Mouse (Mus musculus) ES-Bruce4 (cell line): Measurements from ENCODE around the gene Slc31a1. TPM values are rescaled to one million over a fixed set of nuclear protein-coding genes. Genes with fewer than 3 reads are reported as not detected.
A peak's percentile ranks its signal among the peaks of the same experiment; 100 is the strongest.

Experiments used
- H3K27ac ChIP-seq: 2 replicates; pipeline ENCODE4 v1.5.1; 2012; ENCODE audit warnings: low read length, inconsistent platforms; ENCODE audit not compliant: insufficient read depth
- H3K27me3 ChIP-seq: 2 replicates; pipeline ENCODE4 v1.6.1; 2012; ENCODE audit warnings: mild to moderate bottlenecking, low read length, inconsistent platforms; ENCODE audit not compliant: control insufficient read depth, poor library complexity, insufficient read depth, severe bottlenecking
- H3K36me3 ChIP-seq: 2 replicates; pipeline ENCODE4 v1.6.1; 2012; ENCODE audit warnings: inconsistent platforms, mild to moderate bottlenecking, low read length, moderate library complexity; ENCODE audit not compliant: control insufficient read depth, poor library complexity, insufficient read depth, severe bottlenecking
- H3K4me1 ChIP-seq: one replicate; pipeline ENCODE4 v1.8.1; 2011; ENCODE audit warnings: low read length; ENCODE audit not compliant: control insufficient read depth, insufficient read depth
- H3K4me3 ChIP-seq: 2 replicates; pipeline ENCODE4 v1.5.1; 2011; ENCODE audit warnings: low read depth, mild to moderate bottlenecking, low read length
- H3K9ac ChIP-seq: 2 replicates; pipeline ENCODE4 v1.6.1; 2012; ENCODE audit warnings: low read depth, mild to moderate bottlenecking, inconsistent platforms; ENCODE audit not compliant: poor library complexity, severe bottlenecking
- H3K9me3 ChIP-seq: replicated peaks from 2 replicates; pipeline ENCODE4 v1.6.1; 2012; ENCODE audit warnings: mild to moderate bottlenecking, low read length, inconsistent platforms; ENCODE audit not compliant: control insufficient read depth, poor library complexity, insufficient read depth, severe bottlenecking
- CTCF ChIP-seq: IDR thresholded peaks from one replicate; pipeline ENCODE4 v1.8.1; 2011; ENCODE audit warnings: low read depth, low read length
- EP300 ChIP-seq: IDR thresholded peaks from 2 replicates; pipeline ENCODE4 v1.6.1; 2011; ENCODE audit warnings: low read depth, low read length; ENCODE audit not compliant: insufficient read depth
- POLR2A ChIP-seq: IDR thresholded peaks from one replicate; pipeline ENCODE4 v1.8.1; 2011; ENCODE audit warnings: low read length; ENCODE audit not compliant: insufficient read depth
- polyA plus RNA-seq: library from polyadenylated mRNA; stranded (reverse); fragments of >200 nt; gene quantifications from 2 replicates; pipeline ENCODE4 v1.2.4, GENCODE M21; 2011; ENCODE audit warnings: low read depth; ENCODE audit not compliant: missing spikeins, insufficient read depth, insufficient read length

Gene Slc31a1
- polyA plus RNA-seq, 1 experiment, result 56.8 TPM

DNA sequence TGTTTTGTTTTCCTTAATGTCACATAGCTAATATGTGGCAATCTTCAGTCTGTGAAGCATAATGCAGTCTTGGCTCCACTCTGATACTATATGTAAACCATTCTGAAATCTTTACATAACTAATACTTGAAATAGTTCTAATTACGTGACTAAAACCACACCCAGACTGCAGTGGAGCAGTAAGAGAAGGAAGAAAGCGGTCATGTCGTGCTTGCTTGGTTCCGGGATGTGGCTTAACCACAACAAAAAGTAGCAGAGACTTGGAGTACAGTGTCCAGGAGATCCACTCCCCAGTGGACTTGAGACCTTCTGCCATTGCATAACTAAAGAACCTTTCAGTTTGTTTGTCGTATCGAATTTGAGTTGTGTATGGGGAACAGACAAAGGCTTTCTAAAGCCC is 7.1 kb downstream of the Slc31a1 start:
- Histone ChIP-seq H3K9me3 (no peaks in the 10 kb centered on the region), H3K27me3 (no peaks in the 10 kb centered on the region), H3K36me3 (no peaks in the 10 kb centered on the region), H3K9ac (no peak overlapping the region), H3K4me3 (no peak overlapping the region), H3K27ac (no peak overlapping the region), H3K4me1 (no peaks in the 10 kb centered on the region)
- no peak for TF ChIP-seq POLR2A
- TF ChIP-seq EP300, result no peak
- TF ChIP-seq CTCF, result no peak

- no peak overlapping the region for H3K4me3 ChIP-seq
- H3K4me1 ChIP-seq, result no peaks in the 10 kb centered on the region
- no peaks in the 10 kb centered on the region for H3K27me3 ChIP-seq
- no peaks in the 10 kb centered on the region for H3K9me3 ChIP-seq
- no peak overlapping the region for H3K27ac ChIP-seq
- TF ChIP-seq POLR2A, result no peak
- no peak for TF ChIP-seq CTCF
- TF ChIP-seq EP300, result no peak
- no peak overlapping the region for H3K9ac ChIP-seq
- no peaks in the 10 kb centered on the region for H3K36me3 ChIP-seq
These were observed 8.6 kb downstream of the Slc31a1 start for GRCm38 (mm10) chr4:62369091-62369490.

DNA sequence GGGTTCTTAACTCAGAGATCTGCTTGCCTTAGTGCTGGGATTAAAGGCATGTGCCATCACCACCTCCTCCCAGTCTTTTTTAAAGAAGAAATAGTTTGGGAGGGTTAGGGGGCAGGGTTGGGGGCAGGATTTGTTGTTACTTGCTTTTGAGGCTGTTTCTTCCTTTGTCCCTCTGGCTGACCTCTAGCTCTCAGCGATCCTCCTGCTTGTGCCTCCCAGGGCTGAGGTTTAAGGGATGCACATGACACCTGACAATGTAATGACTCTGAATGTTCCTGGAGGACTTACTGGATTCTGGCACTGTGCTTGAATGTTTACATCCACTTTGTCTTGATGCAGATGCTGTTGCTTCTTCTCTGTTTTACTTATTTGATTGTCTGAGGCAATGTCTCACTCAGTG is 11.9 kb downstream of the Slc31a1 start:
- no peak overlapping the region for H3K9ac ChIP-seq
- no peaks in the 10 kb centered on the region for H3K27me3 ChIP-seq
- no peak overlapping the region for H3K4me3 ChIP-seq
- H3K4me1 ChIP-seq, result no peaks in the 10 kb centered on the region
- TF ChIP-seq POLR2A (no peak), EP300 (0 out of 2 replicates have a peak, but pooled peaks have one; percentile 60)
- peaks cover 3% of the 10 kb centered on the region; the same call in 1 of the 2 replicates for H3K9me3 ChIP-seq
- H3K27ac ChIP-seq, result no peak overlapping the region
- H3K36me3 ChIP-seq, result no peaks in the 10 kb centered on the region

- Histone ChIP-seq H3K27ac (no peak overlapping the region), H3K9me3 (peaks cover 3% of the 10 kb centered on the region; the same call in 1 of the 2 replicates)
These were observed 12.4 kb downstream of the Slc31a1 start for GRCm38 (mm10) chr4:62372818-62373520.

DNA sequence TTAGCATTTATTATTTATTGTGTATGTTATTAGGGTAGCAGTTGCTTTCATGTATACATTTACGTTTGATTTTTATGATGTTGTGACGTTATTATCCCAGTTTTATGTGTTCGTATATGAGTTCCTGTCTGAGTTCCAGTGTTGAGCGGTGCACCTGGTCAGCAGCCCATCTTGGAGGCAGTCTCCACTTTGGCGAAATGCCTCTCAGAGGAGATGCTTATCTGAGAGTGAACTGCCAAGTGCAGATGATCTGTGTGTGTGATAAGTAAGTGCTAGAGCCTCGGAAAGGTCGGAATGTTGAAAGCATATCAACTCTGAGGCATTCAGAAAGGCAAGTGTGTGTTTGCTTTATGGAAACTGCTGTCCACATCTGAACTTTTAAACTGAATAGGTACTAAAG is 13.1 kb downstream of the Slc31a1 start:
- Histone ChIP-seq H3K27ac (no peak overlapping the region), H3K9ac (no peak overlapping the region), H3K9me3 (peaks cover 3% of the 10 kb centered on the region; the same call in 1 of the 2 replicates), H3K36me3 (no peaks in the 10 kb centered on the region), H3K4me1 (no peaks in the 10 kb centered on the region), H3K4me3 (no peak overlapping the region), H3K27me3 (no peaks in the 10 kb centered on the region)
- no peak for TF ChIP-seq POLR2A
- no peak for TF ChIP-seq EP300
- TF ChIP-seq CTCF, result no peak

More at GRCm38 (mm10) chr4:62372818-62373520, 12.4 kb downstream of the Slc31a1 start:
- Histone ChIP-seq H3K27me3 (no peaks in the 10 kb centered on the region), H3K4me3 (no peak overlapping the region), H3K36me3 (no peaks in the 10 kb centered on the region), H3K4me1 (no peaks in the 10 kb centered on the region), H3K9ac (no peak overlapping the region)
- TF ChIP-seq EP300, result no peak
- TF ChIP-seq POLR2A, result no peak
- TF ChIP-seq CTCF, result no peak

DNA sequence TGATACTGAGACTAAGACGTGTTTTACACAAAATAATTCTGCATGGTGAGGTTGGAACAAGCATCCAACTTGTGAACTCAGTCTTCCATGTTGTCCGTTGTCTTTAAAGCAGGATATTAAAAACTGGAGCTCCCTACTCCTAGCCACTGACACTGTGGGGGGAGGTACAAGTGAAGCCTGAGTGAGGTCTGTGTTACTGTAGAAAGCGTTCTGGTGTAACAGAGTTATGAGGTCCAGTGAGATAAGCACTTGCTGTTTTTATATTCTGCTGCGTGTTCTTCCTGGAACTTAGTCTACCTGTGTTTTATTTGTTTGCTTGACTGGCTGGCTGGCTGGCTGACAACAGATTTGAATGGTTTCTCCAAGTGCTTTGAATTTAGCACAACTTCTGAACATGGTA is 13.8 kb downstream of the Slc31a1 start:
- H3K27ac ChIP-seq, result no peak overlapping the region
- H3K9ac ChIP-seq, result no peak overlapping the region
- peaks cover 3% of the 10 kb centered on the region; the same call in 1 of the 2 replicates for H3K9me3 ChIP-seq
- H3K36me3 ChIP-seq, result no peaks in the 10 kb centered on the region
- H3K4me1 ChIP-seq, result no peaks in the 10 kb centered on the region
- no peak for TF ChIP-seq CTCF
- H3K4me3 ChIP-seq, result no peak overlapping the region
- H3K27me3 ChIP-seq, result no peaks in the 10 kb centered on the region
